Mouse (Mus musculus): Measurements from ENCODE around the gene Mcm3. TPM values are rescaled to one million over a fixed set of nuclear protein-coding genes. Genes with fewer than 3 reads are reported as not detected.

The Mcm3 gene
- polyA plus RNA-seq, 1 experiment from 2014 or later = 31.2 TPM

GRCm38 (mm10) chr1:20820959-20821358 lies 847 bp upstream of the Mcm3 start:
- no peaks in the 10 kb centered on the region for H3K9me3 ChIP-seq (ENCODE audit: control insufficient read depth, low read length)
- H3K27ac ChIP-seq (replicated peaks) = no peak overlapping the region
- H3K27me3 ChIP-seq (ENCODE audit: control insufficient read depth, insufficient read depth, low read length) = no peaks in the 10 kb centered on the region
- no peak overlapping the region for H3K4me3 ChIP-seq (ENCODE audit: low read depth, low read length)
- WGBS = 77% methylated on average over 4 of the region's 4 CpGs
- no peak for ATAC-seq (ENCODE audit: low FRiP score, low TSS enrichment)
- DNase-seq (ENCODE audit: low spot score) = no peak
- H3K4me2 ChIP-seq (replicated peaks; ENCODE audit: low read depth) = no peak overlapping the region
- H3K4me1 ChIP-seq (replicated peaks; ENCODE audit: control insufficient read depth, insufficient read depth) = no peaks in the 10 kb centered on the region
- H3K9ac ChIP-seq (ENCODE audit: low read length) = no peak overlapping the region
- no peak for TF ChIP-seq EP300 (optimal IDR thresholded peaks at IDR 0.05)
- TF ChIP-seq CTCF (IDR thresholded peaks at IDR 0.05; ENCODE audit: low read depth) = no peak
- H3K36me3 ChIP-seq (ENCODE audit: control insufficient read depth, insufficient read depth, low read length) = peaks cover 5% of the 10 kb centered on the region; the same call in 1 of the 2 replicates

GRCm38 (mm10) chr1:20817596-20817995 lies 2.5 kb downstream of the Mcm3 start:
- DNase-seq (ENCODE audit: low spot score) (no peak), ATAC-seq (ENCODE audit: low FRiP score, low TSS enrichment) (no peak)
- 81% methylated on average over 12 of the region's 12 CpGs for WGBS
- peaks cover 7% of the 10 kb centered on the region; the same call in 1 of the 2 replicates for H3K36me3 ChIP-seq (ENCODE audit: control insufficient read depth, insufficient read depth, low read length)
- no peak overlapping the region for H3K9ac ChIP-seq (ENCODE audit: low read length)
- no peak overlapping the region for H3K4me2 ChIP-seq (replicated peaks; ENCODE audit: low read depth)
- no peaks in the 10 kb centered on the region for H3K27me3 ChIP-seq (ENCODE audit: control insufficient read depth, insufficient read depth, low read length)
- no peak for TF ChIP-seq EP300 (optimal IDR thresholded peaks at IDR 0.05)
- no peak for TF ChIP-seq CTCF (IDR thresholded peaks at IDR 0.05; ENCODE audit: low read depth)
- H3K27ac ChIP-seq (replicated peaks) = no peak overlapping the region
- H3K9me3 ChIP-seq (ENCODE audit: control insufficient read depth, low read length) = no peaks in the 10 kb centered on the region
- no peak overlapping the region for H3K4me3 ChIP-seq (ENCODE audit: low read depth, low read length)
- H3K4me1 ChIP-seq (replicated peaks; ENCODE audit: control insufficient read depth, insufficient read depth) = no peaks in the 10 kb centered on the region

- ATAC-seq (ENCODE audit: low FRiP score, low TSS enrichment) = no peak
These were observed 2.9 kb downstream of the Mcm3 start for GRCm38 (mm10) chr1:20817172-20817571.

GRCm38 (mm10) chr1:20814521-20814920 lies 5.6 kb downstream of the Mcm3 start:
- H3K36me3 ChIP-seq (ENCODE audit: control insufficient read depth, insufficient read depth, low read length) = peaks cover 15% of the 10 kb centered on the region
- no peaks in the 10 kb centered on the region for H3K9me3 ChIP-seq (ENCODE audit: control insufficient read depth, low read length)
- DNase-seq (ENCODE audit: low spot score) = no peak
- H3K4me2 ChIP-seq (replicated peaks; ENCODE audit: low read depth) = no peak overlapping the region
- 89% methylated on average over 8 of the region's 8 CpGs for WGBS
- TF ChIP-seq EP300 (optimal IDR thresholded peaks at IDR 0.05) (no peak), CTCF (IDR thresholded peaks at IDR 0.05; ENCODE audit: low read depth) (no peak)
- ATAC-seq (ENCODE audit: low FRiP score, low TSS enrichment) = no peak
- no peak overlapping the region for H3K27ac ChIP-seq (replicated peaks)
- H3K9ac ChIP-seq (ENCODE audit: low read length) = no peak overlapping the region
- no peak overlapping the region for H3K4me3 ChIP-seq (ENCODE audit: low read depth, low read length)
- no peaks in the 10 kb centered on the region for H3K4me1 ChIP-seq (replicated peaks; ENCODE audit: control insufficient read depth, insufficient read depth)
- no peaks in the 10 kb centered on the region for H3K27me3 ChIP-seq (ENCODE audit: control insufficient read depth, insufficient read depth, low read length)

More at GRCm38 (mm10) chr1:20817172-20817571, 2.9 kb downstream of the Mcm3 start:
- TF ChIP-seq CTCF (IDR thresholded peaks at IDR 0.05; ENCODE audit: low read depth) (no peak), EP300 (optimal IDR thresholded peaks at IDR 0.05) (no peak)
- Histone ChIP-seq H3K9ac (ENCODE audit: low read length) (no peak overlapping the region), H3K4me2 (replicated peaks; ENCODE audit: low read depth) (no peak overlapping the region), H3K27ac (replicated peaks) (no peak overlapping the region), H3K27me3 (ENCODE audit: control insufficient read depth, insufficient read depth, low read length) (no peaks in the 10 kb centered on the region), H3K9me3 (ENCODE audit: control insufficient read depth, low read length) (no peaks in the 10 kb centered on the region), H3K4me1 (replicated peaks; ENCODE audit: control insufficient read depth, insufficient read depth) (no peaks in the 10 kb centered on the region), H3K4me3 (ENCODE audit: low read depth, low read length) (no peak overlapping the region), H3K36me3 (ENCODE audit: control insufficient read depth, insufficient read depth, low read length) (peaks cover 7% of the 10 kb centered on the region; the same call in 1 of the 2 replicates)
- 84% methylated on average over 9 of the region's 9 CpGs for WGBS
- no peak for DNase-seq (ENCODE audit: low spot score)

- H3K4me1 ChIP-seq (replicated peaks; ENCODE audit: control insufficient read depth, insufficient read depth) = no peaks in the 10 kb centered on the region
- no peaks in the 10 kb centered on the region for H3K27me3 ChIP-seq (ENCODE audit: control insufficient read depth, insufficient read depth, low read length)
- TF ChIP-seq CTCF (IDR thresholded peaks at IDR 0.05; ENCODE audit: low read depth) (no peak), EP300 (optimal IDR thresholded peaks at IDR 0.05) (no peak)
- no peak overlapping the region for H3K4me2 ChIP-seq (replicated peaks; ENCODE audit: low read depth)
- H3K9ac ChIP-seq (ENCODE audit: low read length) = no peak overlapping the region
- no peaks in the 10 kb centered on the region for H3K9me3 ChIP-seq (ENCODE audit: control insufficient read depth, low read length)
- H3K27ac ChIP-seq (replicated peaks) = no peak overlapping the region
- ATAC-seq (ENCODE audit: low FRiP score, low TSS enrichment) (no peak), DNase-seq (ENCODE audit: low spot score) (no peak)
- H3K36me3 ChIP-seq (ENCODE audit: control insufficient read depth, insufficient read depth, low read length) = peaks cover 20% of the 10 kb centered on the region
- no peak overlapping the region for H3K4me3 ChIP-seq (ENCODE audit: low read depth, low read length)
- 93% methylated on average over 10 of the region's 10 CpGs for WGBS
These were observed 15.6 kb downstream of the Mcm3 start for GRCm38 (mm10) chr1:20804526-20804925.

GRCm38 (mm10) chr1:20801682-20802390 lies 18.3 kb downstream of the Mcm3 start:
- WGBS = 76% methylated on average over 8 of the region's 8 CpGs
- no peak overlapping the region for H3K27ac ChIP-seq (replicated peaks)
- no peaks in the 10 kb centered on the region for H3K9me3 ChIP-seq (ENCODE audit: control insufficient read depth, low read length)
- H3K4me3 ChIP-seq (ENCODE audit: low read depth, low read length) = no peak overlapping the region
- H3K4me1 ChIP-seq (replicated peaks; ENCODE audit: control insufficient read depth, insufficient read depth) = no peaks in the 10 kb centered on the region
- H3K36me3 ChIP-seq (ENCODE audit: control insufficient read depth, insufficient read depth, low read length) = peaks cover 6% of the 10 kb centered on the region; the same call in 1 of the 2 replicates
- ATAC-seq (ENCODE audit: low FRiP score, low TSS enrichment) (no peak), DNase-seq (ENCODE audit: low spot score) (peak; percentile 19)
- TF ChIP-seq CTCF (IDR thresholded peaks at IDR 0.05; ENCODE audit: low read depth) (peak; percentile 82), EP300 (optimal IDR thresholded peaks at IDR 0.05) (no peak)
- no peaks in the 10 kb centered on the region for H3K27me3 ChIP-seq (ENCODE audit: control insufficient read depth, insufficient read depth, low read length)
- H3K4me2 ChIP-seq (replicated peaks; ENCODE audit: low read depth) = no peak overlapping the region
- H3K9ac ChIP-seq (ENCODE audit: low read length) = no peak overlapping the region

Data from stomach, postnatal 0 days (tissue).